Mouse (Mus musculus) right cerebral cortex, postnatal 36 days (tissue): ENCODE results near the gene Gbgt1.

Source experiments
- DNase-seq, 2 experiments: peaks; one replicate each; pipeline ENCODE4 v3.0.0; 2022; ENCODE audit warnings: low spot score in 2 of 2, mixed read lengths in 1 of 2

The Gbgt1 gene

DNA sequence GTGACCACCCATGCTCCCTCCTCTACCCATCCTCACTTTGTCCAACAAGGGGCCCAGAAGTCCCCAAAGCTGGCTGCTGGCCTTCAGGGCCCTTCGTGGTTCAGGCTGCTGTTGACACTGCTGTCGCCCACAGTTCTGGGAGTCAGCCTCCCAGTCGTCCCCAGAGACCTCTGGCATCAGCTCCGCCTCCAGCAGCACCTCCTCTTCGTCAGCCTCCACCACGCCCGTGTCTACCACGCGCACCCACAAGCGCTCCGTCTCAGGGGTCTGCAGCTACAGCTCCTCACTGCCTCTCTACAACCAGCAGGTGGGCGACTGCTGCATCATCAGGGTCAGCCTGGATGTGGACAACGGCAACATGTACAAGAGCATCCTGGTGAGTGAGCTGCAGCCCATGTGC is 52.5 kb downstream of the Gbgt1 start:
- no peak for DNase-seq

DNA sequence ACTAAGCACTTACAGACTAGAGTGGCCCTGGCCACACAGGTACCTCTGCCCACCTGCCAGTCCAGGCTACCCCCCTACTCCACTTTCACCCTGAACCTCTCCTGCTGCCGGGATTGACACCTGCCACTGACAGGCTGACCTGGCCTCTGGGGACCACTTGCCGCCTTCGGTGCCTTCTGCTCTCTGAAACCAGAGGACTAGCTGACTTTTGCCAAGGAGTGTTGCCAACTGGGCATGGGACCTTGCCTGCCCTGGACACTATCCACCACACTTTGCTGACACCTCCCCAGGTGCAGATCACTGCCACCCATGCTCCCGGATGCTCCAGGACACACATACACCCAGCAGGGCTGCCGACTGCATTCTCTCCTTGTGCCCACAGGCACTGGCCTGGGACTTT is 55.6 kb downstream of the Gbgt1 start:
- no peak for DNase-seq
